Comparison of ENCODE assay signal across 8 mouse cellular contexts in genomic region chr10:44997184-44997905, GRCm38 (mm10).
DNase-seq lines count a peak whose midpoint lies in the region; ATAC-seq and TF ChIP-seq lines count a peak whose summit lies in the region.

No protein-coding gene starts in this region.

- no peak for DNase-seq in liver, embryonic 11.5 days (ENCODE audit: low spot score)
- no peak for DNase-seq in liver
- DNase-seq in limb, embryonic 14.5 days (ENCODE audit: low spot score), result peak; percentile 67
- DNase-seq in neural tube, embryonic 10.5 days (ENCODE audit: extremely low spot score, low spot score), result peak; percentile 60
- no peak for DNase-seq in gastrocnemius, postnatal 10 days
- no peak for DNase-seq in layer of hippocampus, adult 2 months (ENCODE audit: low spot score in 2 of 2)
- DNase-seq in layer of hippocampus, adult 9-10 months (ENCODE audit: low spot score), result no peak

- no peaks in the 10 kb centered on the region for H3K9me3 ChIP-seq in liver, embryonic 11.5 days (ENCODE audit: control insufficient read depth, low read length)
- no peaks in the 10 kb centered on the region for H3K9me3 ChIP-seq in hindbrain, embryonic 12.5 days (replicated peaks)
- H3K9me3 ChIP-seq in limb, embryonic 14.5 days (ENCODE audit: control insufficient read depth, low read length), result no peaks in the 10 kb centered on the region

- peaks cover 17% of the 10 kb centered on the region for H3K4me1 ChIP-seq in liver, embryonic 11.5 days (replicated peaks; ENCODE audit: control insufficient read depth, insufficient read depth, low read length)
- H3K4me1 ChIP-seq in hindbrain, embryonic 12.5 days, result peaks cover 21% of the 10 kb centered on the region
- H3K4me1 ChIP-seq in limb, embryonic 14.5 days (ENCODE audit: control insufficient read depth, insufficient read depth, low read length), result peaks cover 26% of the 10 kb centered on the region; the same call in 1 of the 2 replicates

- ATAC-seq in liver, embryonic 11.5 days (replicated peaks; ENCODE audit: low FRiP score), result no peak
- ATAC-seq in hindbrain, embryonic 12.5 days (ENCODE audit: low FRiP score), result peak; percentile 54
- peak; percentile 46; the same call in 1 of the 2 replicates for ATAC-seq in limb, embryonic 14.5 days (ENCODE audit: low FRiP score, low read depth)

- TF ChIP-seq POLR2A in limb, embryonic 14.5 days (IDR thresholded peaks at IDR 0.05; ENCODE audit: borderline replicate concordance, extremely low read depth, insufficient read depth, insufficient read length), result no peak

- TF ChIP-seq CTCF in layer of hippocampus, adult 2 months (conservative IDR thresholded peaks at IDR 0.05), result no peak

- no peak overlapping the region for H3K27ac ChIP-seq in liver, embryonic 11.5 days (ENCODE audit: low read depth, low read length)
- H3K27ac ChIP-seq in hindbrain, embryonic 12.5 days, result peak overlapping the region; percentile 49
- peak overlapping the region; percentile 14 for H3K27ac ChIP-seq in limb, embryonic 14.5 days (replicated peaks; ENCODE audit: low read depth, low read length)
- H3K27ac ChIP-seq in layer of hippocampus, adult 2 months, result no peak overlapping the region

- no peaks in the 10 kb centered on the region for H3K36me3 ChIP-seq in liver, embryonic 11.5 days (ENCODE audit: control insufficient read depth, insufficient read depth, low read length)
- no peaks in the 10 kb centered on the region for H3K36me3 ChIP-seq in hindbrain, embryonic 12.5 days
- no peaks in the 10 kb centered on the region for H3K36me3 ChIP-seq in limb, embryonic 14.5 days (ENCODE audit: control insufficient read depth, insufficient read depth, low read length)

- H3K4me3 ChIP-seq in liver, embryonic 11.5 days (ENCODE audit: low read depth, low read length), result no peak overlapping the region; the same call in 1 of the 2 replicates
- peak overlapping the region; percentile 13 for H3K4me3 ChIP-seq in hindbrain, embryonic 12.5 days
- H3K4me3 ChIP-seq in limb, embryonic 14.5 days (replicated peaks; ENCODE audit: low read length), result no peak overlapping the region
- H3K4me3 ChIP-seq in layer of hippocampus, adult 2 months, result no peak overlapping the region

- peak overlapping the region; percentile 58 for H3K4me2 ChIP-seq in liver, embryonic 11.5 days
- peak overlapping the region; percentile 49 for H3K4me2 ChIP-seq in hindbrain, embryonic 12.5 days (replicated peaks)
- H3K4me2 ChIP-seq in limb, embryonic 14.5 days (replicated peaks; ENCODE audit: low read depth, low read length, severe bottlenecking), result peak overlapping the region; percentile 47

- no peak overlapping the region for H3K9ac ChIP-seq in liver, embryonic 11.5 days (ENCODE audit: low read depth, low read length)
- peak overlapping the region; percentile 9 for H3K9ac ChIP-seq in hindbrain, embryonic 12.5 days
- H3K9ac ChIP-seq in limb, embryonic 14.5 days (ENCODE audit: low read depth, low read length, severe bottlenecking), result peak overlapping the region; percentile 21; the same call in 1 of the 2 replicates

- no peaks in the 10 kb centered on the region for H3K27me3 ChIP-seq in liver, embryonic 11.5 days (replicated peaks; ENCODE audit: control insufficient read depth, insufficient read depth, low read length)
- H3K27me3 ChIP-seq in hindbrain, embryonic 12.5 days, result no peaks in the 10 kb centered on the region; the same call in 1 of the 2 replicates
- no peaks in the 10 kb centered on the region for H3K27me3 ChIP-seq in limb, embryonic 14.5 days (ENCODE audit: control insufficient read depth, insufficient read depth, low read length)

- WGBS in liver, embryonic 11.5 days, result 17% methylated on average over 13 of the region's 14 CpGs
- 6% methylated on average over 14 of the region's 14 CpGs for WGBS in hindbrain, embryonic 12.5 days
- 9% methylated on average over 14 of the region's 14 CpGs for WGBS in limb, embryonic 14.5 days

Comparison
In these comparisons a context has a peak if more than half of its experiments do, and no peak if none do; other contexts are left out.
1. DNase-seq: peak in limb, embryonic 14.5 days (single experiment) and neural tube, embryonic 10.5 days (single experiment); none in liver, embryonic 11.5 days (single experiment), liver (single experiment), gastrocnemius, postnatal 10 days (single experiment), layer of hippocampus, adult 2 months (0 of 2) and layer of hippocampus, adult 9-10 months (single experiment).
2. H3K27ac ChIP-seq: peak in hindbrain, embryonic 12.5 days (single experiment) and limb, embryonic 14.5 days (single experiment); none in liver, embryonic 11.5 days (single experiment) and layer of hippocampus, adult 2 months (single experiment).
3. Peak in every context shown above with its lines, with median percentiles within 50 percentile points of each other: H3K4me2 ChIP-seq.